Mouse (Mus musculus) urinary bladder, postnatal 10 days (tissue): Measurements from ENCODE around the gene Ccdc43.
A peak's percentile ranks its signal among the peaks of the same experiment; 100 is the strongest.

ENCODE experiments used
- DNase-seq: peaks from one replicate; pipeline ENCODE4 v3.0.0; 2022; ENCODE audit warnings: low spot score

The Ccdc43 gene

GRCm38 (mm10) chr11:102665151-102665550 lies 32.4 kb downstream of the Ccdc43 start:
- no peak for DNase-seq

- DNase-seq = no peak
These were observed 34.2 kb downstream of the Ccdc43 start, which contains the start of gene Meioc for GRCm38 (mm10) chr11:102663416-102663815. Meioc (plus strand) TSS chr11:102663716.

- no peak for DNase-seq
These were observed 40.7 kb downstream of the Ccdc43 start for GRCm38 (mm10) chr11:102656931-102657330.

- no peak for DNase-seq
These were observed 41.2 kb downstream of the Ccdc43 start for GRCm38 (mm10) chr11:102656326-102656926.

GRCm38 (mm10) chr11:102655888-102656287 lies 41.7 kb downstream of the Ccdc43 start:
- DNase-seq = no peak

DNA sequence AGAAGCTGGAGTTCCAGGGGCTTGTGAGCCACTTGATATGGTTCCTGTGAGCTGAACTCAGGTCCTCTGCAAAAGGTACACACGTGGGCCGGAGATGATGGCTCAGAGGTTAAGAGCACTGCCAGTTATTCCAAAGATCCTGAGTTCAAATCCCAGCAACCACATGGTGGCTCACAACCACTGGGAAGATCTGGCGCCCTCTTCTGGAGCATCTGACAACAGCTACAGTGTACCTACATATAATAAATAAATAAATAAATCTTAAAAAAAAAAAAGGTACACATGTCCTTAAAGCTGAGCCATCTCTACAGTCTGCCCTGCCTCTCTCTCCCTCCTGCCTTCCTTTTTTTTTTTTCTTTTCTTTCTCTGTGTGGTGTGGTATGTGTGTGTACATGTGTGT lies 44.7 kb downstream of the Ccdc43 start:
- no peak for DNase-seq

GRCm38 (mm10) chr11:102651381-102651780 lies 46.2 kb downstream of the Ccdc43 start:
- peak; percentile 40 for DNase-seq

DNA sequence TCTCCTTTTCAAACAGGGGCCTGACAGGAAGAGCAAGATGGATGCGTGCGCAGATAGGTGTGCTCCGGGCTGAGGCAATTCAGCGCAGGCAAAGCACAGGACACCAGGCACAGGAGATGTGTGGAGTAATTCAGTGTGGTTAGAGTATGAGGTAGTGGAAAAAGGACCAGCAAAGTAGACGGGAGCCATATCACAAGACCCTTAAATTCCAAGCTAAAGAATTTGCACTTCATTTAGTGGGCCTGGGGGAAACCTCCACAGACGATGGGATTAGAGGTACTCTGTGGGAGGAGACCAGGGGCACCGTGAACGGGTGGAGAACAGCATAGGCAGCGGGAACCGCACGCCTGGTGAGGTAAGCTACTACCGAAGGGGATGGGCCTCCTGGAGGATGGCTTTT lies 49.7 kb downstream of the Ccdc43 start:
- DNase-seq = no peak

- no peak for DNase-seq
These were observed 51.4 kb downstream of the Ccdc43 start for GRCm38 (mm10) chr11:102646226-102646625.

- no peak for DNase-seq
These were observed 53.6 kb downstream of the Ccdc43 start for GRCm38 (mm10) chr11:102643891-102644382.

- no peak for DNase-seq
These were observed 60.7 kb downstream of the Ccdc43 start for GRCm38 (mm10) chr11:102636887-102637286.
